Mouse (Mus musculus) heart, embryonic 16.5 days (tissue): ENCODE measurements around the gene Ccdc82. TPM values are rescaled to one million over a fixed set of nuclear protein-coding genes. Genes with fewer than 3 reads are reported as not detected.

Source experiments
- ATAC-seq: fragments of 200-750 bp; cut with Nextera tagmentation; replicated peaks from 2 replicates; pipeline ENCODE4 v1.8.0; 2017; ENCODE audit warnings: moderate number of reproducible peaks; ENCODE audit not compliant: insufficient read depth, low FRiP score; ENCODE audit errors: extremely low read depth
- H3K27ac ChIP-seq: fragments of 300-500 bp; sonication (generic); 2 replicates; pipeline ENCODE4 v1.5.1; 2014; ENCODE audit warnings: mild to moderate bottlenecking, low read length, control low read depth, moderate library complexity
- H3K27me3 ChIP-seq: fragments of 300-500 bp; sonication (generic); 2 replicates; pipeline ENCODE4 v1.6.1; 2014; ENCODE audit warnings: low read length, mixed read lengths; ENCODE audit not compliant: control insufficient read depth, insufficient read depth
- H3K36me3 ChIP-seq: fragments of 300-500 bp; sonication (generic); 2 replicates; pipeline ENCODE4 v1.6.1; 2014; ENCODE audit not compliant: control insufficient read depth, insufficient read depth
- H3K4me1 ChIP-seq: fragments of 300-500 bp; sonication (generic); 2 replicates; pipeline ENCODE4 v1.6.1; 2014; ENCODE audit warnings: low read length, mixed read lengths; ENCODE audit not compliant: control insufficient read depth, insufficient read depth
- H3K4me2 ChIP-seq: fragments of 300-500 bp; sonication (generic); 2 replicates; pipeline ENCODE4 v1.6.1; 2014; ENCODE audit warnings: low read depth, mild to moderate bottlenecking, control low read depth, low read length
- H3K4me3 ChIP-seq: fragments of 300-500 bp; sonication (generic); 2 replicates; pipeline ENCODE4 v1.5.1; 2014; ENCODE audit warnings: mild to moderate bottlenecking, control low read depth, low read length
- H3K9ac ChIP-seq: fragments of 300-500 bp; sonication (generic); 2 replicates; pipeline ENCODE4 v1.6.1; 2014; ENCODE audit warnings: low read length, control low read depth
- H3K9me3 ChIP-seq: fragments of 300-500 bp; sonication (generic); replicated peaks from 2 replicates; pipeline ENCODE4 v1.6.1; 2016; ENCODE audit warnings: low read length; ENCODE audit not compliant: control insufficient read depth
- WGBS: fragments of 180-500 bp; shearing (Covaris S2); extraction: QIAGEN DNeasy Blood & Tissue Kit; methylation state at CpG from one replicate; pipeline ENCODE4 v1.1.7; 2014; 5-methylcytosine and 5-hydroxymethylcytosine counted together
- polyA plus RNA-seq: library from polyadenylated mRNA; unstranded; fragments of >200 nt; fragmentation: Nextera tagmentation; extraction: Ambion mirVana; gene quantifications from 2 replicates; pipeline ENCODE4 v1.2.1, GENCODE M21; 2015

Gene Ccdc82
- polyA plus RNA-seq, 1 experiment from 2014 or later, result 8.7 TPM

GRCm38 (mm10) chr9:13315393-13315792 lies 68.6 kb downstream of the Ccdc82 start:
- H3K9ac ChIP-seq, result no peak overlapping the region
- H3K4me3 ChIP-seq, result no peak overlapping the region
- H3K27me3 ChIP-seq, result no peaks in the 10 kb centered on the region
- peaks cover 20% of the 10 kb centered on the region for H3K4me1 ChIP-seq
- H3K36me3 ChIP-seq, result no peaks in the 10 kb centered on the region
- H3K4me2 ChIP-seq, result no peak overlapping the region; the same call in 1 of the 2 replicates
- ATAC-seq, result no peak
- peak overlapping the region; percentile 56; the same call in 1 of the 2 replicates for H3K27ac ChIP-seq
- WGBS, result 46% methylated on average over 5 of the region's 5 CpGs
- H3K9me3 ChIP-seq, result no peaks in the 10 kb centered on the region

GRCm38 (mm10) chr9:13319566-13319965 lies 72.8 kb downstream of the Ccdc82 start:
- no peak overlapping the region for H3K9ac ChIP-seq
- no peak overlapping the region for H3K4me3 ChIP-seq
- no peaks in the 10 kb centered on the region for H3K36me3 ChIP-seq
- no peaks in the 10 kb centered on the region for H3K27me3 ChIP-seq
- no peak overlapping the region for H3K27ac ChIP-seq
- peaks cover 40% of the 10 kb centered on the region for H3K4me1 ChIP-seq
- WGBS, result 93% methylated on average over 2 of the region's 2 CpGs
- H3K4me2 ChIP-seq, result no peak overlapping the region
- H3K9me3 ChIP-seq, result no peaks in the 10 kb centered on the region
- ATAC-seq, result no peak

- no peaks in the 10 kb centered on the region for H3K9me3 ChIP-seq
- no peaks in the 10 kb centered on the region for H3K27me3 ChIP-seq
- H3K9ac ChIP-seq, result no peak overlapping the region
- no peaks in the 10 kb centered on the region for H3K36me3 ChIP-seq
- H3K4me3 ChIP-seq, result no peak overlapping the region
- peaks cover 27% of the 10 kb centered on the region for H3K4me1 ChIP-seq
- no peak overlapping the region for H3K4me2 ChIP-seq
- H3K27ac ChIP-seq, result peak overlapping the region; percentile 41; the same call in 1 of the 2 replicates
- whole genome bisulfite sequencing, result 39% methylated on average over 5 of the region's 5 CpGs
- no peak for ATAC-seq
These were observed 74.1 kb downstream of the Ccdc82 start for GRCm38 (mm10) chr9:13320800-13321364.

GRCm38 (mm10) chr9:13323074-13323473 lies 76.3 kb downstream of the Ccdc82 start:
- WGBS, result 32% methylated on average over 2 of the region's 2 CpGs
- Histone ChIP-seq H3K27me3 (no peaks in the 10 kb centered on the region), H3K4me3 (no peak overlapping the region)

GRCm38 (mm10) chr9:13323612-13324011 lies 76.9 kb downstream of the Ccdc82 start:
- H3K4me2 ChIP-seq, result peak overlapping the region; percentile 5
- WGBS, result 7% methylated on average over 1 of the region's 1 CpGs
- peak; percentile 52 for ATAC-seq

More at GRCm38 (mm10) chr9:13323074-13323473, 76.3 kb downstream of the Ccdc82 start:
- H3K4me2 ChIP-seq, result peak overlapping the region; percentile 5; the same call in 1 of the 2 replicates
- H3K9ac ChIP-seq, result no peak overlapping the region
- no peaks in the 10 kb centered on the region for H3K36me3 ChIP-seq
- peaks cover 25% of the 10 kb centered on the region for H3K4me1 ChIP-seq
- H3K9me3 ChIP-seq, result no peaks in the 10 kb centered on the region
- ATAC-seq, result peak; percentile 28; the same call in 1 of the 2 replicates
- H3K27ac ChIP-seq, result peak overlapping the region; percentile 84

More at GRCm38 (mm10) chr9:13323612-13324011, 76.9 kb downstream of the Ccdc82 start:
- Histone ChIP-seq H3K9me3 (no peaks in the 10 kb centered on the region), H3K27me3 (no peaks in the 10 kb centered on the region), H3K27ac (peak overlapping the region; percentile 84), H3K36me3 (no peaks in the 10 kb centered on the region), H3K4me1 (peaks cover 25% of the 10 kb centered on the region), H3K9ac (no peak overlapping the region), H3K4me3 (no peak overlapping the region)

Other genes with a start within 250 kb of the Ccdc82 start
- 8.0 and 8.3 TPM in 2 replicates for gene Jrkl, start 1.1 kb upstream of the Ccdc82 start, polyA plus RNA-seq
- gene Maml2, start 51.0 kb downstream of the Ccdc82 start, polyA plus RNA-seq, result 8.8 and 9.0 TPM in 2 replicates
- not detected in 2 replicates for gene Gm17571, start 199.8 kb downstream of the Ccdc82 start, polyA plus RNA-seq